Mouse (Mus musculus): ENCODE measurements around the gene Lrrc4.

GRCm38 (mm10) chr6:28720391-28721171 lies 111.0 kb downstream of the Lrrc4 start:
- TF ChIP-seq POLR2A (IDR thresholded peaks at IDR 0.05; ENCODE audit: borderline replicate concordance, control insufficient read depth, low read depth, low read length): no peak
- no peak for TF ChIP-seq CTCF (IDR thresholded peaks at IDR 0.05; ENCODE audit: control insufficient read depth, insufficient read depth, low read length)
